Mouse (Mus musculus) spleen, postnatal 4 days (tissue): Measurements from ENCODE around the gene Tradd.
A peak's percentile ranks its signal among the peaks of the same experiment; 100 is the strongest.
"Not testable (repeated sequence)": the region's sequence is repeated elsewhere in the genome, so short reads cannot be mapped to it uniquely, and the experiment has no call there.

ENCODE experiments used
- DNase-seq, 2 experiments: peaks; one replicate each; pipeline ENCODE4 v3.0.0; 2022; ENCODE audit warnings: low spot score in 2 of 2

The Tradd gene

DNA sequence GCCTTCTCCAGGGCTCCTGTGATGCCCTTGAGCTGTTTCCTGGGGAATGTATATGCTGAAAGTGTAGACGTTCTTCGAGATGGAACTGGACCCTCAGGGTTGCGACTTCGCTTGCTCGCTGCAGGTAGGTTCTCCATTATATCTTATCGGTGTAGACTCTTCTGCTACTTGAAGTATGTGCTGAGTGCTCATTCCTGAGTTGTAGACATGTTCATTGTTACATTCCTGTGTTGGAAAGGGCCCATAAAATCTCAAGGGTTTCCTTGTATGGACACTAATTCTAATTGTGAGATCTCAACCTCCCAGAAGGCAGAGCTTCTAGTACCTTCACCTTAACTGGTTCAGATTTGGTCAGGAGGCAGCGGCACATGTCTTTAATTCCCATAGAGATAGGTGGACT lies 23.4 kb downstream of the Tradd start:
- no peak for DNase-seq

GRCm38 (mm10) chr8:105237442-105238142 lies 26.8 kb downstream of the Tradd start:
- DNase-seq: no peak

DNA sequence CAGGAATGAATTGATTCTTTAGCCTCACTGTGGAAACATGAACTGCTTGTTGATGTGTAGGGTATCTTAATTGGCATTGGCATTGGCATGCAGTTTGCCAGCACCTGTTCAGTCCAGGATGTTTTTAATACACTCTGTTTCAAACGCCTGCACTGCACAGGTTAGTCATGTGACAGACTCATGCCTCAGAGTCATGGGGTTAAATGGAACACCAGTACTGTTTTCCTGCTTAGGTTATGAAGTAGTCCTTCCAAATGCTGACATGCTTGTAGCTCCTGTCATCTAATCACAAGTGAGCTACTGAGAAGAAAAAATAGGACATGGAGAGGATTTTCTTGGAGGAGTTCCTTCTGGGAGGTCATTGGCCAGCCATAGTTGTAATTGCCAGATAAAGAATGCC lies 29.2 kb downstream of the Tradd start:
- DNase-seq: no peak

DNA sequence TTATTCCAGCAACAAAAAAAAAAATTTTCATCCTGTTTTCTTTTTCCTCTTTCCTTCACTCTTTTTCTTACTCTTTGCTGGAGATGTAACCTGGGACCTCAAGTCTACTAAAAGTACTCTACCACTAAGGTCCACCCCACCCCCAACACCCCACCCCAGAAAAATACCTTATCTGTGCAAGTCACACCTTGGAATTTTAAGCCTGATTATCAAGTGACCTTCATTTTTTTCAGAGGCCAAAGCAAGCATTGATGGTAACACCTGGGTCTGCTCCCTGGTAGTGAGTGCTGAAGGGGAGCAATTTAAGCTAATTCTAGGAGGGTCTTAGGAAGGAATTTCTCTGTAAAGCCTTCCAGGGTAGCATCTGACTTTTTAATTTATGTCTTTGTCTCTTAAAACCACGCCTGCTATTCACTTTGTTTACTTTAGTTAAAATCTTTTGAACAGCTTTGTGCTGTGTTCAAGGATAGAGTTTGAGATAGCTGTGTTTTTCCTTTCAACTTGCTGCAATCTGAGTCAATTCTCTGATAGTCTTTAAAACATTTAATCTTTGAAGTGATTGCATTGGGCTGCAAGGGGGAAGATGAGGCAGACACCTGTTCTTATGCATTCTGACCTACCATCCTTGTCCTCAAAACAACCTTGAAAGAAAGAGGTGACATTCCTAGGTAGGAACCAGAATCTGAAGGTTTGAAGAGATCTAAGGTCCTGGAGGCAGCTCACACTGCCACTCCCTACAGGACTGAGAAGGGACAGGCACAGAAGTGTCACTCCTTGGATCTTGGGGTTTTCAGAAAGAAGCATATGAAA lies 31.1 kb downstream of the Tradd start:
- DNase-seq: no peak

DNA sequence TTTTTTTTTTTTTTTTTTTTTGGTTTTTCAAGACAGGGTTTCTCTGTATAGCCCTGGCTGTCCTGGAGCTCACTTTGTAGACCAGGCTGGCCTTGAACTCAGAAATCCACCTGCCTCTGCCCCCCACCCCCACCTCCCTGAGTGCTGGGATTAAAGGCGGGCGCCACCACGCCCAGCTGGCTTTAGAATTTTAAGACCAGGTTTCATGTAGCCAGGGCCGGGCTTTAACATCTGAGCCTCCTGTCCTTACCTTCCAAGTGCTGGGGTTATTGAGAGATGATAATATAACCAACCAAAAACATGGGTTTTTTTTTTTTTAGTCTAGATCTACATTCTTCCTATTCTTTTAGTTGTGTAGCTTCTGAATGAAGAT lies 32.1 kb downstream of the Tradd start:
- not testable (repeated sequence) for DNase-seq

- no peak for DNase-seq
Observed at GRCm38 (mm10) chr8:105231503-105232320, 32.7 kb downstream of the Tradd start.

GRCm38 (mm10) chr8:105225917-105226316 lies 38.5 kb downstream of the Tradd start:
- DNase-seq: no peak

- DNase-seq: no peak
Observed at GRCm38 (mm10) chr8:105225272-105225593, 39.2 kb downstream of the Tradd start.

- DNase-seq: peak; percentile 96 to 98
Observed at GRCm38 (mm10) chr8:105224413-105225271, 39.8 kb downstream of the Tradd start, which contains the start of gene D230025D16Rik. TSS of gene D230025D16Rik (plus strand) at chr8:105225145.

DNA sequence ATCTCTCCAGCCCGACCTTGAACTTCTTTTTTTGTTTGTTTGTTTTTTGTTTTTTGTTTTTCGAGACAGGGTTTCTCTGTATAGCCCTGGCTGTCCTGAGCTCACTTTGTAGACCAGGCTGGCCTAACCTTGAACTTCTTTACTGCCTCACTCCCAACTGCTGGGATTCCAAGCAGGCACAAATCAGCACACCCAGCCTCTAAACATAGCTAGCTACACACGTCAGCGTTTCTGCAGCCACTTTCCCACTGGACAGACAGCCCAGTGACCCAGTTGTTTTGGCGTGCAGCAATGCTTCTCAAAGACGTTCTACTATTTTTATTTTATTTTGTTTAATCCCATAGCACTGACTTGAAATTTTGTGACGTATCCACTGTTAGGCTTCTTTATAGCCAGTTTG lies 40.6 kb downstream of the Tradd start:
- DNase-seq: no peak

DNA sequence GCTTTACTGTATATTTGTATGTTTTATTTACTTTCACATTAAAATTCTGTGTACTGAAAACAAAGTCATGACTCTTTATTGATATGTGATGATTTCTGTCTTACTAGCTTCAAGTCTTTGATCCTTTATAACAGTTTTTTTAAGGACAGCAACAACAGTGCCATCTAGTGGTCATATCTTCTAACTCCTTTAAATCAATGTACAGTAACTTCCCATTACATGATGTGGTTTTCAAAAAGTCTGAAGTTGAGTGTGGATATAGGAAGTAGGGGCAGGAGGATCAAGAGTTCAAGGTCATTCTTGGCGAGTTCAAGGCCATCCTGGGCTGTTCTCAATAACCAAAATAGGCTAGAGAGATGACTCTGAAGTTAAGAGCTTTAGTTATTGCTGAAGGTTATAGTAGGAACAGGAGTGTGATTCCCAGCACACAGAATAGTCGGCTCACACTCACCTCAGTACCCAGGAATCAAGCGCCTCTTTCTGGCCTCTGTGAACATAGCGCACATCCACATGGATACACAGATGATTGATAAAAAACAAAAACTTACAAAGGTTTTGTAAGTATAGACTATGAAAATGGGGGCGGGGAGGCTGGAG lies 46.4 kb downstream of the Tradd start:
- DNase-seq: no peak

- DNase-seq: no peak
Observed at GRCm38 (mm10) chr8:105214104-105214503, 50.3 kb downstream of the Tradd start.

DNA sequence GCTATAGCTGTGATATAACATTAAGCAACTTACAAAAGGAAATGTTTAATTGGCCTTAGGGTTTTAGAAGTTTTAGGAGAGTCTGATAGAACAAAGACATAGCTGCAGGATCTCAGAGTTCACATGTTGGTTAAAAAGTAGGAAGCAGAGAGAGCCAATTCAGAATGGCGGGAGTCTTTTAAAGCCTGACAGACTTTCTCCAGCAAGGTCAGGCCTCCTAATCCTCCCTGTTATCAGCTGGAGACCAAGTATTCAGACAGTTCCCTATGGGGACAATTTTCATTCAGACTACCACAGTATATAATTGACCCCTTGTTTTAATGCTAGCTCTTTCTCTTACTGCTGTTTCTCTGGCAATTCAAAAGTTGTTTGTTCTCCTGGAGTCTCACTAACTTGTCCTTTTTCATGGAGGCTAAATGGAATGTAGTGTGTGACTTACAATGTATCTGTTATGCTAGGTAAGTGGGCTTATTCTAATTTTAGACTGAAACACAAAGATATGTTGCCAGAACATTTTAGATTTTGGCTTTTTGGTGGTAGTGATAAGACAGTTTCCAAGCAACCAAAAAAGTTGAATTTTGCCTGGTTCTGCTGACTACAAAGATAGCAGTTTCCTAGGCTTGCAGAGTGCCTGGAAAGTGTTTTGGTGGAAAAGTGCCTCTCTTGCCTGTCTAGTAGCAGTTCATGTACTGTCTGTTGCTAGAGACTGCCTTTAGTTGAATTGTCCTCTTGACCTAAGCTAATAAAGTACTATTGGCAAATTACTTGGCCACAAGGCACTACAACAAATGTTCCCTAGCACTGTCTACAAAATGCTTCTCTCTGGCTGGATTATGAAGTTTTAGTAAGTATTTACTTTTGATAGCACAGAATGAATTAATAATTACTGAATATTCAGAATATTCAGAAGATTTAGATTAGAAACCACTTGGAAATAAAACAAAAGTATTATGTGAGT lies 55.0 kb downstream of the Tradd start:
- DNase-seq: no peak
